Mouse (Mus musculus) central nervous system, embryonic 14 days (tissue): ENCODE results near the gene Pdia4. TPM values are rescaled to one million over a fixed set of nuclear protein-coding genes. Genes with fewer than 3 reads are reported as not detected.

ENCODE experiments used
- polyA plus RNA-seq: library from polyadenylated mRNA; depleted of rRNA; stranded (reverse); fragments of >200 nt; gene quantifications from 2 replicates; pipeline ENCODE4 v1.2.3, GENCODE M21; 2012; rRNA removed

Pdia4 gene
- 68.0 and 89.8 TPM in 2 replicates for polyA plus RNA-seq

GRCm38 (mm10) chr6:47813257-47813878 is at the start of gene Pdia4:
Gene Pdia4 (minus strand): TSS chr6:47813430.

GRCm38 (mm10) chr6:47835482-47835983 is 22.3 kb upstream of the Pdia4 start, which contains the start of gene Zfp398:
Gene Zfp398 (plus strand): TSS chr6:47835661.

GRCm38 (mm10) chr6:47830104-47831078 is 17.2 kb upstream of the Pdia4 start, which contains the start of gene Zfp786:
Gene Zfp786 (minus strand): TSS chr6:47830867.

Other genes starting within 250 kb of the Pdia4 start
- gene Ezh2, start 218.1 kb downstream of the Pdia4 start, polyA plus RNA-seq = 211 and 271 TPM in 2 replicates
- 6.9 and 7.1 TPM in 2 replicates for gene Zfp786, start 17.4 kb upstream of the Pdia4 start, polyA plus RNA-seq
- 14.3 and 14.9 TPM in 2 replicates for gene Zfp398, start 22.2 kb upstream of the Pdia4 start, polyA plus RNA-seq
- 23.3 and 24.3 TPM in 2 replicates for gene Zfp282, start 63.8 kb upstream of the Pdia4 start, polyA plus RNA-seq
- 21.3 and 23.1 TPM in 2 replicates for gene Zfp212, start 107.0 kb upstream of the Pdia4 start, polyA plus RNA-seq
- gene Zfp956, start 140.0 kb upstream of the Pdia4 start, polyA plus RNA-seq = 24.5 and 26.9 TPM in 2 replicates
- 17.5 and 20.5 TPM in 2 replicates for gene Zfp777, start 235.5 kb upstream of the Pdia4 start, polyA plus RNA-seq